Mouse (Mus musculus): ENCODE measurements around the gene Ank2. TPM values are rescaled to one million over a fixed set of nuclear protein-coding genes. Genes with fewer than 3 reads are reported as not detected.

Ank2 gene
- polyA plus RNA-seq, 1 experiment from 2014 or later, result 16.6 TPM

DNA sequence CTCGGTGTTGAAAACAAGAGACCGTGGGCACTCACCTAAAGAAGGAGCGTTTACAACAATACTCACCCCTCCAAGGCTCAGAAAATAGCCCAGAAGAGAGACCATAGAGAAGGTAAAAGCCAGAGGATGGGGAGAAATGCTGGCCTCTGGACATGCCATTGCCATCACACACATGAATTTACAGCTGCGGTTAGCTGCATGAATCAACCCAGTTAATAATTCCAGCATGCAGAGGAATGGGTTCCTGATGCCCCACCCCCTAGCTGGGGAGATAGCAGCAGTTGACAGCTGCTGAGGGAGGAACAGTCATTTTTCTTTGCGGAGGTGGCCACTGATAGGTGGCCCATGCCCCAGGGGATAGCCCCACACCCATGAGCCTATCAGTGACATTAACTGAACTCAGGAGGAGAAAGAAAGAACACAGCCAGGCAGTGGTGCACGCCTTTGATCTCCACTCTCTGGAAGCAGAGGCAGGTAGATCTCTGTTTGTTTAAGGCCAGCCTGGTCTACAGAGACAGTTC lies 124.9 kb downstream of the Ank2 start:
- H3K27ac ChIP-seq (replicated peaks; ENCODE audit: low read depth, low read length), result no peak overlapping the region
- H3K4me2 ChIP-seq (ENCODE audit: low read depth, severe bottlenecking), result no peak overlapping the region
- H3K27me3 ChIP-seq (ENCODE audit: control insufficient read depth, insufficient read depth, low read length), result no peaks in the 10 kb centered on the region
- no peaks in the 10 kb centered on the region for H3K4me1 ChIP-seq (ENCODE audit: control insufficient read depth, insufficient read depth, low read length)
- H3K4me3 ChIP-seq (ENCODE audit: low read depth, low read length), result no peak overlapping the region
- WGBS, result 90% methylated on average over 6 of the region's 6 CpGs
- H3K9me3 ChIP-seq (ENCODE audit: control insufficient read depth, low read length), result no peaks in the 10 kb centered on the region
- no peaks in the 10 kb centered on the region for H3K36me3 ChIP-seq (ENCODE audit: control insufficient read depth, insufficient read depth, low read length)
- no peak for DNase-seq (ENCODE audit: low spot score)
- H3K9ac ChIP-seq (ENCODE audit: low read length), result no peak overlapping the region
- no peak for ATAC-seq (ENCODE audit: insufficient number of reproducible peaks, low FRiP score, low TSS enrichment, low read depth)

DNA sequence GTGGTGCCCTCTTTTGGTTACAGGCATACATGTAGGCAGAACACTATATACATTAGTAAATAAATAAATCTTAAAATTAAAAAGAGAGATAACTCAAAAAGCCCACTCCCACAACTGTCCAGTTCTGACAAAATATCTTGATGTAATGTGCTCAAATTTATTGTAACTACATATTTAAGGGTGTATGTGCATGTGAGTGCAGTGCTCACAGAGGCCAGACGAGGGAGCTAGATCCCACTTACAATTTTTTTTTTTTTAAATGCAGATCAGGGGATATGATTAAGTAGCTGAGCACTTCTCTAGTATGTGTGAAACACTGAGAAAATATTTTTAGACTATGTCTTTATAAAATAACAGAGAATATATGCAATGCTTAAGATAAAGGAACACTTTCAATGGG lies 127.4 kb downstream of the Ank2 start:
- 88% methylated on average over 1 of the region's 1 CpGs for WGBS
- H3K27ac ChIP-seq (replicated peaks; ENCODE audit: low read depth, low read length), result no peak overlapping the region
- no peaks in the 10 kb centered on the region for H3K27me3 ChIP-seq (ENCODE audit: control insufficient read depth, insufficient read depth, low read length)
- no peaks in the 10 kb centered on the region for H3K9me3 ChIP-seq (ENCODE audit: control insufficient read depth, low read length)
- no peak for ATAC-seq (ENCODE audit: insufficient number of reproducible peaks, low FRiP score, low TSS enrichment, low read depth)
- no peak overlapping the region for H3K4me3 ChIP-seq (ENCODE audit: low read depth, low read length)
- H3K4me1 ChIP-seq (ENCODE audit: control insufficient read depth, insufficient read depth, low read length), result no peaks in the 10 kb centered on the region
- DNase-seq (ENCODE audit: low spot score), result no peak
- H3K36me3 ChIP-seq (ENCODE audit: control insufficient read depth, insufficient read depth, low read length), result no peaks in the 10 kb centered on the region
- no peak overlapping the region for H3K4me2 ChIP-seq (ENCODE audit: low read depth, severe bottlenecking)
- H3K9ac ChIP-seq (ENCODE audit: low read length), result no peak overlapping the region

GRCm38 (mm10) chr3:127369529-127369928 lies 129.6 kb downstream of the Ank2 start:
- DNase-seq (ENCODE audit: low spot score), result no peak
- Histone ChIP-seq H3K36me3 (ENCODE audit: control insufficient read depth, insufficient read depth, low read length) (no peaks in the 10 kb centered on the region), H3K9me3 (ENCODE audit: control insufficient read depth, low read length) (no peaks in the 10 kb centered on the region), H3K4me1 (ENCODE audit: control insufficient read depth, insufficient read depth, low read length) (no peaks in the 10 kb centered on the region), H3K27me3 (ENCODE audit: control insufficient read depth, insufficient read depth, low read length) (no peaks in the 10 kb centered on the region), H3K4me2 (ENCODE audit: low read depth, severe bottlenecking) (no peak overlapping the region), H3K9ac (ENCODE audit: low read length) (no peak overlapping the region), H3K27ac (replicated peaks; ENCODE audit: low read depth, low read length) (no peak overlapping the region), H3K4me3 (ENCODE audit: low read depth, low read length) (no peak overlapping the region)
- WGBS, result 90% methylated on average over 6 of the region's 6 CpGs
- no peak for ATAC-seq (ENCODE audit: insufficient number of reproducible peaks, low FRiP score, low TSS enrichment, low read depth)

DNA sequence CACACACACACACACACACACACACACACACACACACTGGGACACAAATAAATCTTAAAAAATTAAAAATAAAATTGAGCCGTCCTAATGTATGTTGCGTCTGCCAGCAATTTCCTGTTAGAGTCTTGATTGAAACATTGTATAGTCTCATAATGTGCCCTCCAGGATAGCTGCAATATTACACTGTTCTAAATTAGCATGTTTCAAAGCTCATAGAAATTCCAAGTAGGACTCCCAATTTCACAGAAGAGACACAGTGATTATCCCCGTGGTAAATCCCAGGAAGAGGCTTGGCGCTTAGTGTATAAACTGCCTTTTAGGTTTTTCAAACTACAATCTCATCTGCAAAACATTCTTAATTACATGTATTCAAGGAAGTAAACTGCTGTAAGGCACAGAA lies 131.7 kb downstream of the Ank2 start:
- Histone ChIP-seq H3K9me3 (ENCODE audit: control insufficient read depth, low read length) (no peaks in the 10 kb centered on the region), H3K27me3 (ENCODE audit: control insufficient read depth, insufficient read depth, low read length) (no peaks in the 10 kb centered on the region), H3K4me2 (ENCODE audit: low read depth, severe bottlenecking) (no peak overlapping the region), H3K4me1 (ENCODE audit: control insufficient read depth, insufficient read depth, low read length) (no peaks in the 10 kb centered on the region), H3K36me3 (ENCODE audit: control insufficient read depth, insufficient read depth, low read length) (no peaks in the 10 kb centered on the region), H3K9ac (ENCODE audit: low read length) (no peak overlapping the region), H3K27ac (replicated peaks; ENCODE audit: low read depth, low read length) (no peak overlapping the region), H3K4me3 (ENCODE audit: low read depth, low read length) (no peak overlapping the region)
- ATAC-seq (ENCODE audit: insufficient number of reproducible peaks, low FRiP score, low TSS enrichment, low read depth) (no peak), DNase-seq (ENCODE audit: low spot score) (no peak)
- 87% methylated on average over 4 of the region's 4 CpGs for WGBS

DNA sequence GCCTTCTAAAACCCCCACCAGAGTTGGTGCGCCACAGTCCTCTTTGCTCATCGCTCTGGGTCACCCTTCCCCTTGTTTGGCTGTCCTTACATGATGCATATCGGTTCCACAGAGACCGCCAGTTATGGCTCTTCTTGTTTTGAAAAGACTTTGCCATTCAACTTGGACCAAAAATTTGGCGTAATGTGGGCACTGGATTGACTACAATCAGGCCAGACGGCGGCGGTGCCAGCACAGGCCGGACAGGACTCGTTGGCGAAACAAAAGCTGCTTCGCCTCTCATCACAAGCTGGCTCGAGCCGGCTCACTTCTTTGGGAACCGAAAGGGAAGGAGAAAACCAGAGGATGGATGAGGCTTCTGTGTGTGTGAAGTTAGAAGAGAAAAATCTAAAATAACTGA lies 135.6 kb downstream of the Ank2 start:
- 93% methylated on average over 15 of the region's 15 CpGs for WGBS
- Histone ChIP-seq H3K4me2 (ENCODE audit: low read depth, severe bottlenecking) (no peak overlapping the region), H3K4me3 (ENCODE audit: low read depth, low read length) (no peak overlapping the region), H3K9me3 (ENCODE audit: control insufficient read depth, low read length) (no peaks in the 10 kb centered on the region), H3K9ac (ENCODE audit: low read length) (no peak overlapping the region), H3K27me3 (ENCODE audit: control insufficient read depth, insufficient read depth, low read length) (no peaks in the 10 kb centered on the region), H3K36me3 (ENCODE audit: control insufficient read depth, insufficient read depth, low read length) (no peaks in the 10 kb centered on the region), H3K4me1 (ENCODE audit: control insufficient read depth, insufficient read depth, low read length) (no peaks in the 10 kb centered on the region), H3K27ac (replicated peaks; ENCODE audit: low read depth, low read length) (no peak overlapping the region)
- ATAC-seq (ENCODE audit: insufficient number of reproducible peaks, low FRiP score, low TSS enrichment, low read depth), result no peak
- no peak for DNase-seq (ENCODE audit: low spot score)

DNA sequence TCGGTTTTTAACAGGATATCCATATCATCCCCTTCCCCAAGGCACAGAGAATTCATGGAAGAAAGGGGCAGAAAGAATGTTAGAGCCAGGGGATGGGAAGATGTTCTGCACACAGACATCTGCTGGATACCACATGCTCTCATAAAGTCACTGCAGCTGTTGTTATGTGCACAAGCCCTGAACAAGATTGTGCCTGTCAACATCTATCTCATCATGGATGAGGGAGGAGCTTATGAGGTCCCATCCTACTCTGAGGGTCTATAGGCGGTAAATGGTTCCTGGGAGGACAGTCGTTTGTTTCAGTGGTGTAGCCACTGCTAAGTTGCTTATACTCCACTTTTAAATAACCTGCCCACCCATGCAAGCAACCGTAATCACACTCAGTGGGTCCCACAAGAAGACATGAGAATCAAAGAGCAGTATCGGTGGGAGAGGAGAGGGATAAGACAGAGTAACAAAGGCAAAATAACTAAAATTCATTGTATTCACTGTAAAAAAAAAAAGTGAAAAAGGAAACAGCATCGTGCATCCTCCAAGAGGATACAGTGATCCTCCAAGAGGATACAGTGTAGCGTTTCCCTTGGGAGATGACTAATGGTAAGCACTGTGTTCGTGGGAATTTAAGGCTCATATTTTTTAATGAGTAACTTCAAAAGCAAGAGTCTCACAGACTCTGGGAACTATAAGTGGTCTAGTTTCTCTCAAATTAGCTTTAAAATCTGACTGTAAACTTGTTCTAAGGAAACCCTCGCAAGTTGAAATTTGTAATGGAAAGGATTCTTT lies 136.3 kb downstream of the Ank2 start:
- ATAC-seq (ENCODE audit: insufficient number of reproducible peaks, low FRiP score, low TSS enrichment, low read depth), result no peak
- no peak overlapping the region for H3K27ac ChIP-seq (replicated peaks; ENCODE audit: low read depth, low read length)
- H3K36me3 ChIP-seq (ENCODE audit: control insufficient read depth, insufficient read depth, low read length), result no peaks in the 10 kb centered on the region
- H3K4me2 ChIP-seq (ENCODE audit: low read depth, severe bottlenecking), result no peak overlapping the region
- no peak overlapping the region for H3K9ac ChIP-seq (ENCODE audit: low read length)
- 81% methylated on average over 9 of the region's 9 CpGs for WGBS
- H3K4me1 ChIP-seq (ENCODE audit: control insufficient read depth, insufficient read depth, low read length), result no peaks in the 10 kb centered on the region
- no peaks in the 10 kb centered on the region for H3K27me3 ChIP-seq (ENCODE audit: control insufficient read depth, insufficient read depth, low read length)
- DNase-seq (ENCODE audit: low spot score), result no peak
- no peaks in the 10 kb centered on the region for H3K9me3 ChIP-seq (ENCODE audit: control insufficient read depth, low read length)
- no peak overlapping the region for H3K4me3 ChIP-seq (ENCODE audit: low read depth, low read length)

- no peak for ATAC-seq (ENCODE audit: insufficient number of reproducible peaks, low FRiP score, low TSS enrichment, low read depth)
- H3K36me3 ChIP-seq (ENCODE audit: control insufficient read depth, insufficient read depth, low read length), result no peaks in the 10 kb centered on the region
- DNase-seq (ENCODE audit: low spot score), result no peak
- H3K9ac ChIP-seq (ENCODE audit: low read length), result no peak overlapping the region
- no peak overlapping the region for H3K27ac ChIP-seq (replicated peaks; ENCODE audit: low read depth, low read length)
- H3K27me3 ChIP-seq (ENCODE audit: control insufficient read depth, insufficient read depth, low read length), result no peaks in the 10 kb centered on the region
- H3K4me2 ChIP-seq (ENCODE audit: low read depth, severe bottlenecking), result no peak overlapping the region
- no peak overlapping the region for H3K4me3 ChIP-seq (ENCODE audit: low read depth, low read length)
- WGBS, result 80% methylated on average over 8 of the region's 8 CpGs
- H3K4me1 ChIP-seq (ENCODE audit: control insufficient read depth, insufficient read depth, low read length), result no peaks in the 10 kb centered on the region
- no peaks in the 10 kb centered on the region for H3K9me3 ChIP-seq (ENCODE audit: control insufficient read depth, low read length)
Measured at GRCm38 (mm10) chr3:127361846-127362245, 137.3 kb downstream of the Ank2 start.

GRCm38 (mm10) chr3:127361384-127361783 lies 137.8 kb downstream of the Ank2 start:
- WGBS, result 53% methylated on average over 5 of the region's 5 CpGs
- no peaks in the 10 kb centered on the region for H3K4me1 ChIP-seq (ENCODE audit: control insufficient read depth, insufficient read depth, low read length)
- H3K27me3 ChIP-seq (ENCODE audit: control insufficient read depth, insufficient read depth, low read length), result no peaks in the 10 kb centered on the region
- no peak for ATAC-seq (ENCODE audit: insufficient number of reproducible peaks, low FRiP score, low TSS enrichment, low read depth)
- no peaks in the 10 kb centered on the region for H3K9me3 ChIP-seq (ENCODE audit: control insufficient read depth, low read length)
- DNase-seq (ENCODE audit: low spot score), result no peak
- no peaks in the 10 kb centered on the region for H3K36me3 ChIP-seq (ENCODE audit: control insufficient read depth, insufficient read depth, low read length)
- H3K4me2 ChIP-seq (ENCODE audit: low read depth, severe bottlenecking), result no peak overlapping the region
- no peak overlapping the region for H3K27ac ChIP-seq (replicated peaks; ENCODE audit: low read depth, low read length)
- H3K4me3 ChIP-seq (ENCODE audit: low read depth, low read length), result no peak overlapping the region
- H3K9ac ChIP-seq (ENCODE audit: low read length), result no peak overlapping the region

DNA sequence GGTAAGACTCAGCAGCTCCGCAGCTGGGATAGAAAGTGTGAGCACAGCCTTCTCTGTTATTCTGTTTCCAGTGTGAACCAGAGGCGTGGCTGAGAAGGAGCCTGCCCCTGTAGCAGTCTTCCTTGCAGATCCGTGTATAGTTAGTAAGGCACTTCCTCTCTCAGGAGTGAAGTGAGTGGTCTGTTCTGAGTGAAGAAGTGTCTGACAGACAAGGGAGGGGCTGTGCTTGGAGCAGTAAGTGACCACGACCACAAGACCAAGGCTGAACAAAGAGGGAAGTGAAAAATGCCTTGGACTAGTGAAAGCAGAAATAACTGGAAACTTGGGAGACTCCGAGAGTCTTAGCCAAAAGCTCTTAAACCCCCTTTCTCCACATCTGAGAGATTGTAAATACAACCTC lies 143.9 kb downstream of the Ank2 start:
- WGBS, result 51% methylated on average over 5 of the region's 5 CpGs
- Histone ChIP-seq H3K36me3 (ENCODE audit: control insufficient read depth, insufficient read depth, low read length) (no peaks in the 10 kb centered on the region), H3K4me1 (ENCODE audit: control insufficient read depth, insufficient read depth, low read length) (no peaks in the 10 kb centered on the region), H3K9me3 (ENCODE audit: control insufficient read depth, low read length) (no peaks in the 10 kb centered on the region), H3K4me3 (ENCODE audit: low read depth, low read length) (no peak overlapping the region), H3K9ac (ENCODE audit: low read length) (no peak overlapping the region), H3K27me3 (ENCODE audit: control insufficient read depth, insufficient read depth, low read length) (no peaks in the 10 kb centered on the region), H3K27ac (replicated peaks; ENCODE audit: low read depth, low read length) (no peak overlapping the region), H3K4me2 (ENCODE audit: low read depth, severe bottlenecking) (no peak overlapping the region)
- DNase-seq (ENCODE audit: low spot score) (no peak), ATAC-seq (ENCODE audit: insufficient number of reproducible peaks, low FRiP score, low TSS enrichment, low read depth) (no peak)

All from limb, embryonic 11.5 days (tissue).